Mouse (Mus musculus) intestine, postnatal 0 days (tissue): Measurements from ENCODE around the gene Slc25a24. TPM values are rescaled to one million over a fixed set of nuclear protein-coding genes. Genes with fewer than 3 reads are reported as not detected.

Experiments
- ATAC-seq: fragments of 200-750 bp; cut with Nextera tagmentation; 2 replicates; pipeline ENCODE4 v1.8.0; 2017; ENCODE audit warnings: mild to moderate bottlenecking, moderate TSS enrichment, moderate library complexity
- H3K27ac ChIP-seq: fragments of 300-500 bp; sonication (generic); 2 replicates; pipeline ENCODE4 v1.5.1; 2014; ENCODE audit warnings: mild to moderate bottlenecking, low read depth, low read length, moderate library complexity
- H3K27me3 ChIP-seq: fragments of 300-500 bp; sonication (generic); replicated peaks from 2 replicates; pipeline ENCODE4 v1.6.1; 2014; ENCODE audit warnings: low read length, mixed read lengths; ENCODE audit not compliant: control insufficient read depth, insufficient read depth
- H3K36me3 ChIP-seq: fragments of 300-500 bp; sonication (generic); 2 replicates; pipeline ENCODE4 v1.6.1; 2014; ENCODE audit warnings: mild to moderate bottlenecking, moderate library complexity; ENCODE audit not compliant: control insufficient read depth, insufficient read depth
- H3K4me1 ChIP-seq: fragments of 300-500 bp; sonication (generic); replicated peaks from 2 replicates; pipeline ENCODE4 v1.6.1; 2014; ENCODE audit warnings: antibody characterized with exemption, low read length, mixed read lengths; ENCODE audit not compliant: control insufficient read depth, insufficient read depth
- H3K4me2 ChIP-seq: fragments of 300-500 bp; sonication (generic); replicated peaks from 2 replicates; pipeline ENCODE4 v1.6.1; 2014; ENCODE audit warnings: low read depth, mild to moderate bottlenecking, moderate library complexity
- H3K4me3 ChIP-seq: fragments of 300-500 bp; sonication (generic); 2 replicates; pipeline ENCODE4 v1.5.1; 2014; ENCODE audit warnings: low read depth, low read length
- H3K9ac ChIP-seq: fragments of 300-500 bp; sonication (generic); 2 replicates; pipeline ENCODE4 v1.6.1; 2014; ENCODE audit warnings: mild to moderate bottlenecking, low read depth, low read length
- H3K9me3 ChIP-seq: fragments of 300-500 bp; sonication (generic); 2 replicates; pipeline ENCODE4 v1.6.1; 2016; ENCODE audit warnings: mixed run types; ENCODE audit not compliant: control insufficient read depth
- CTCF ChIP-seq: sonication (generic); IDR thresholded peaks from 2 replicates; pipeline ENCODE4 v1.5.1; 2016; ENCODE audit warnings: low read depth, mild to moderate bottlenecking, control low read depth, antibody characterized with exemption, moderate library complexity
- WGBS: fragments of 180-500 bp; shearing (Covaris S2); extraction: QIAGEN DNeasy Blood & Tissue Kit; methylation state at CpG from one replicate; pipeline ENCODE4 v1.1.7; 2014; 5-methylcytosine and 5-hydroxymethylcytosine counted together
- polyA plus RNA-seq: library from polyadenylated mRNA; unstranded; fragments of >200 nt; fragmentation: Nextera tagmentation; extraction: Ambion mirVana; gene quantifications from 2 replicates; pipeline ENCODE4 v1.2.1, GENCODE M21; 2015

The Slc25a24 gene
- polyA plus RNA-seq, 1 experiment from 2014 or later: 20.9 TPM

GRCm38 (mm10) chr3:109157481-109157880 is 34.5 kb downstream of the Slc25a24 start:
- no peak for ATAC-seq
- H3K27ac ChIP-seq: no peak overlapping the region
- no peak overlapping the region for H3K4me3 ChIP-seq
- 75% methylated on average over 3 of the region's 3 CpGs for WGBS
- TF ChIP-seq CTCF: no peak
- no peaks in the 10 kb centered on the region for H3K27me3 ChIP-seq
- H3K4me2 ChIP-seq: no peak overlapping the region
- no peak overlapping the region for H3K9ac ChIP-seq
- no peaks in the 10 kb centered on the region for H3K9me3 ChIP-seq
- peaks cover 18% of the 10 kb centered on the region for H3K36me3 ChIP-seq
- 0 out of 2 replicates have a peak, but pooled peaks cover 2% of the 10 kb centered on the region for H3K4me1 ChIP-seq

GRCm38 (mm10) chr3:109164088-109164487 is 41.1 kb downstream of the Slc25a24 start:
- no peak overlapping the region for H3K27ac ChIP-seq
- no peak overlapping the region; the same call in 1 of the 2 replicates for H3K9ac ChIP-seq
- WGBS: 92% methylated on average over 2 of the region's 2 CpGs
- no peak overlapping the region for H3K4me2 ChIP-seq
- H3K9me3 ChIP-seq: no peaks in the 10 kb centered on the region
- H3K4me1 ChIP-seq: no peaks in the 10 kb centered on the region
- ATAC-seq: no peak
- no peak overlapping the region for H3K4me3 ChIP-seq
- no peak for TF ChIP-seq CTCF
- H3K27me3 ChIP-seq: no peaks in the 10 kb centered on the region
- H3K36me3 ChIP-seq: peaks cover 43% of the 10 kb centered on the region

GRCm38 (mm10) chr3:109164644-109165043 is 41.7 kb downstream of the Slc25a24 start:
- TF ChIP-seq CTCF: no peak
- ATAC-seq: no peak
- 83% methylated on average over 1 of the region's 1 CpGs for WGBS
- no peak overlapping the region for H3K4me2 ChIP-seq
- H3K9ac ChIP-seq: no peak overlapping the region; the same call in 1 of the 2 replicates
- H3K27ac ChIP-seq: no peak overlapping the region
- no peaks in the 10 kb centered on the region for H3K4me1 ChIP-seq
- H3K27me3 ChIP-seq: no peaks in the 10 kb centered on the region
- H3K4me3 ChIP-seq: no peak overlapping the region
- H3K36me3 ChIP-seq: peaks cover 38% of the 10 kb centered on the region
- no peaks in the 10 kb centered on the region for H3K9me3 ChIP-seq

- H3K36me3 ChIP-seq: peaks cover 34% of the 10 kb centered on the region
- no peaks in the 10 kb centered on the region for H3K27me3 ChIP-seq
- no peaks in the 10 kb centered on the region for H3K4me1 ChIP-seq
- no peak overlapping the region for H3K9ac ChIP-seq
- no peak overlapping the region for H3K4me3 ChIP-seq
- no peak overlapping the region for H3K27ac ChIP-seq
- TF ChIP-seq CTCF: no peak
- 74% methylated on average over 8 of the region's 8 CpGs for WGBS
- H3K9me3 ChIP-seq: no peaks in the 10 kb centered on the region
- no peak overlapping the region for H3K4me2 ChIP-seq
- no peak for ATAC-seq
Observed at GRCm38 (mm10) chr3:109165214-109165829, 42.4 kb downstream of the Slc25a24 start.

GRCm38 (mm10) chr3:109169121-109169520 is 46.2 kb downstream of the Slc25a24 start:
- no peak overlapping the region for H3K4me2 ChIP-seq
- no peaks in the 10 kb centered on the region for H3K27me3 ChIP-seq
- no peak overlapping the region for H3K9ac ChIP-seq
- no peaks in the 10 kb centered on the region for H3K4me1 ChIP-seq
- H3K4me3 ChIP-seq: no peak overlapping the region
- peaks cover 25% of the 10 kb centered on the region for H3K36me3 ChIP-seq
- H3K9me3 ChIP-seq: no peaks in the 10 kb centered on the region
- no peak overlapping the region for H3K27ac ChIP-seq
- WGBS: 84% methylated on average over 2 of the region's 2 CpGs
- no peak for ATAC-seq
- no peak for TF ChIP-seq CTCF

- TF ChIP-seq CTCF: peak; percentile 89
- no peak for ATAC-seq
- no peak overlapping the region for H3K9ac ChIP-seq
- no peaks in the 10 kb centered on the region for H3K4me1 ChIP-seq
- H3K4me2 ChIP-seq: no peak overlapping the region
- no peaks in the 10 kb centered on the region for H3K27me3 ChIP-seq
- H3K36me3 ChIP-seq: peaks cover 11% of the 10 kb centered on the region; the same call in 1 of the 2 replicates
- H3K4me3 ChIP-seq: no peak overlapping the region
- H3K9me3 ChIP-seq: no peaks in the 10 kb centered on the region
- 31% methylated on average over 15 of the region's 15 CpGs for WGBS
- H3K27ac ChIP-seq: no peak overlapping the region
Observed at GRCm38 (mm10) chr3:109171070-109171778, 48.3 kb downstream of the Slc25a24 start.
